Mouse (Mus musculus): ENCODE measurements around the gene Fam114a2. TPM values are rescaled to one million over a fixed set of nuclear protein-coding genes. Genes with fewer than 3 reads are reported as not detected.

The Fam114a2 gene
- polyA plus RNA-seq, 1 experiment from 2014 or later = 72.0 TPM

GRCm38 (mm10) chr11:57470056-57470455, 48.4 kb downstream of the Fam114a2 start:
- no peaks in the 10 kb centered on the region for H3K4me1 ChIP-seq
- no peak overlapping the region for H3K4me3 ChIP-seq (replicated peaks)
- no peak for ATAC-seq (ENCODE audit: insufficient read depth, low FRiP score, low read depth)
- no peak overlapping the region for H3K9ac ChIP-seq
- no peak overlapping the region for H3K4me2 ChIP-seq
- WGBS = 44% methylated on average over 6 of the region's 6 CpGs
- no peaks in the 10 kb centered on the region for H3K36me3 ChIP-seq
- no peaks in the 10 kb centered on the region for H3K27me3 ChIP-seq (replicated peaks)
- H3K27ac ChIP-seq = no peak overlapping the region
- H3K9me3 ChIP-seq = no peaks in the 10 kb centered on the region

GRCm38 (mm10) chr11:57468706-57469105, 49.7 kb downstream of the Fam114a2 start:
- WGBS = 67% methylated on average over 4 of the region's 4 CpGs
- no peaks in the 10 kb centered on the region for H3K36me3 ChIP-seq
- no peak overlapping the region for H3K4me3 ChIP-seq (replicated peaks)
- no peaks in the 10 kb centered on the region for H3K4me1 ChIP-seq
- no peak overlapping the region for H3K9ac ChIP-seq
- no peaks in the 10 kb centered on the region for H3K9me3 ChIP-seq
- no peak overlapping the region for H3K4me2 ChIP-seq
- no peak for ATAC-seq (ENCODE audit: insufficient read depth, low FRiP score, low read depth)
- H3K27me3 ChIP-seq (replicated peaks) = no peaks in the 10 kb centered on the region
- H3K27ac ChIP-seq = no peak overlapping the region

GRCm38 (mm10) chr11:57467159-57468110, 51.0 kb downstream of the Fam114a2 start:
- Histone ChIP-seq H3K9ac (no peak overlapping the region), H3K36me3 (no peaks in the 10 kb centered on the region), H3K4me3 (replicated peaks) (no peak overlapping the region), H3K9me3 (no peaks in the 10 kb centered on the region), H3K4me2 (no peak overlapping the region), H3K27me3 (replicated peaks) (no peaks in the 10 kb centered on the region), H3K27ac (no peak overlapping the region), H3K4me1 (no peaks in the 10 kb centered on the region)
- no peak for ATAC-seq (ENCODE audit: insufficient read depth, low FRiP score, low read depth)
- 57% methylated on average over 23 of the region's 23 CpGs for WGBS

- no peak for ATAC-seq (ENCODE audit: insufficient read depth, low FRiP score, low read depth)
- Histone ChIP-seq H3K4me3 (replicated peaks) (no peak overlapping the region), H3K4me1 (no peaks in the 10 kb centered on the region), H3K4me2 (no peak overlapping the region), H3K27me3 (replicated peaks) (no peaks in the 10 kb centered on the region), H3K36me3 (no peaks in the 10 kb centered on the region), H3K9ac (no peak overlapping the region), H3K9me3 (no peaks in the 10 kb centered on the region), H3K27ac (no peak overlapping the region)
- WGBS = 74% methylated on average over 3 of the region's 3 CpGs
Measured at GRCm38 (mm10) chr11:57465844-57466243, 52.6 kb downstream of the Fam114a2 start.

- H3K4me3 ChIP-seq (replicated peaks) = no peak overlapping the region
- ATAC-seq (ENCODE audit: insufficient read depth, low FRiP score, low read depth) = no peak
- 52% methylated on average over 8 of the region's 8 CpGs for WGBS
- H3K4me2 ChIP-seq = no peak overlapping the region
- H3K27ac ChIP-seq = no peak overlapping the region
- no peak overlapping the region for H3K9ac ChIP-seq
- no peaks in the 10 kb centered on the region for H3K9me3 ChIP-seq
- H3K4me1 ChIP-seq = no peaks in the 10 kb centered on the region
- no peaks in the 10 kb centered on the region for H3K27me3 ChIP-seq (replicated peaks)
- H3K36me3 ChIP-seq = no peaks in the 10 kb centered on the region
Measured at GRCm38 (mm10) chr11:57465025-57465424, 53.4 kb downstream of the Fam114a2 start.

DNA sequence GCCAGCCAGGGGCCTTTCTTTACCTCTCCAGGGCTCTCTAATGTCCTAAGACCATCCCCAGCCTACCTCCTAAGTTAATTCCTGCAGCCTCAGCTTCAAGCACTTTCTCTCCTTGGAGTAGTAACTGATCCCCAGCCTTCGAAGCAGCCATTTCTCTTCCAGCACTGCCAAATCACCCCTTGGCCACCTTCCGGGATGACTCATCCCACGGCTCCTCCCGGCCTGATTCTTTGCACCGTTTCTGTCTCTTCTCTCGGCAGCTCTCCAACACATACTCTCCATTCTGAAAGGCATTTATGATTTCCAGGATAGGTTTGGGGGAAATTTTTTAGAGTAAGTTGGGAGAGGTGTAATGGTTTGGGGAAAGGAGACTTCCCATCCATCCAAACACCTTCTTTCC, 58.7 kb downstream of the Fam114a2 start:
- ATAC-seq (ENCODE audit: insufficient read depth, low FRiP score, low read depth) = no peak
- WGBS = 60% methylated on average over 6 of the region's 6 CpGs
- H3K27me3 ChIP-seq (replicated peaks) = no peaks in the 10 kb centered on the region

GRCm38 (mm10) chr11:57454421-57454820, 64.0 kb downstream of the Fam114a2 start:
- no peak overlapping the region for H3K4me2 ChIP-seq
- no peaks in the 10 kb centered on the region for H3K9me3 ChIP-seq
- no peak for ATAC-seq (ENCODE audit: insufficient read depth, low FRiP score, low read depth)
- H3K27me3 ChIP-seq (replicated peaks) = no peaks in the 10 kb centered on the region
- no peaks in the 10 kb centered on the region for H3K4me1 ChIP-seq
- H3K4me3 ChIP-seq (replicated peaks) = no peak overlapping the region
- no peak overlapping the region for H3K9ac ChIP-seq
- no peaks in the 10 kb centered on the region for H3K36me3 ChIP-seq
- no peak overlapping the region for H3K27ac ChIP-seq
- WGBS = 37% methylated on average over 5 of the region's 5 CpGs

More for the DNA sequence above, 58.7 kb downstream of the Fam114a2 start:
- H3K36me3 ChIP-seq = no peaks in the 10 kb centered on the region
- no peak overlapping the region for H3K9ac ChIP-seq
- no peak overlapping the region for H3K27ac ChIP-seq
- H3K4me1 ChIP-seq = no peaks in the 10 kb centered on the region
- H3K4me3 ChIP-seq (replicated peaks) = no peak overlapping the region
- H3K4me2 ChIP-seq = no peak overlapping the region
- H3K9me3 ChIP-seq = no peaks in the 10 kb centered on the region

DNA sequence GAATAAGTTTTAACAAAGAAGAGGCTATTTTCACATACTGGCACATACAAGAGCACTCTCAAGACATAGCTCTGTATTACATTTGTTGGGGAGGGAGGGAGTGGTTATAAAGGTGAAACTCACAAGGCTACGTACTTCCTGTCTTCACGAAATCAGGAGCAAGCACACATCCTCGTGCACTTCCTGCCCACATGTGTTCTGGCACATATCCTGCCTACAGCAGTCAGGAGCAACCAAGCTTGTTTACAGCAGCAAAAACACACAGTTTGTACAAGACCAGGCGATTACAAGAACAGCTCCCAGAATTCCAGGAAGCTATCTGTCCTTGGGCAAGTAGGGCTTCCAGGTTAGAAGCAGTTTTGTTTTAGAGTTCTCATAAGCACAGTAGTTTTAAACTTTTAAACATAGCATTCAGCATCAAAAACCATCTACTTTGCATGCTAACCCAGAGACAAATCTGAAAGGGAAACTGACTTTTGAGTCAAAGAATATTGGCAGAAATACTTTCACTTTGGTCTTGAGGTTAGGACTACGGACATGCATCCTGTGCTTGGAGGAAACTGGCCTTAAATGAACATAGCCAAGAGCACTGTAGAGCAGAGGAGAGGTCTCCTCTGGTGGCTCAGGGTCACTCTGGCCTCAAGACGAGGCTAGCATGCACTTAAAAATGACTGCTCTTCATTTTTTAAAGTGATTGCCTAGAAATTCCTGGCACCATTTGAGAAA, 73.0 kb downstream of the Fam114a2 start:
- Histone ChIP-seq H3K27ac (no peak overlapping the region), H3K9me3 (no peaks in the 10 kb centered on the region), H3K36me3 (no peaks in the 10 kb centered on the region), H3K4me2 (no peak overlapping the region), H3K27me3 (replicated peaks) (no peaks in the 10 kb centered on the region), H3K4me1 (no peaks in the 10 kb centered on the region), H3K9ac (no peak overlapping the region), H3K4me3 (replicated peaks) (no peak overlapping the region)
- no peak for ATAC-seq (ENCODE audit: insufficient read depth, low FRiP score, low read depth)
- WGBS = 45% methylated on average over 6 of the region's 6 CpGs

DNA sequence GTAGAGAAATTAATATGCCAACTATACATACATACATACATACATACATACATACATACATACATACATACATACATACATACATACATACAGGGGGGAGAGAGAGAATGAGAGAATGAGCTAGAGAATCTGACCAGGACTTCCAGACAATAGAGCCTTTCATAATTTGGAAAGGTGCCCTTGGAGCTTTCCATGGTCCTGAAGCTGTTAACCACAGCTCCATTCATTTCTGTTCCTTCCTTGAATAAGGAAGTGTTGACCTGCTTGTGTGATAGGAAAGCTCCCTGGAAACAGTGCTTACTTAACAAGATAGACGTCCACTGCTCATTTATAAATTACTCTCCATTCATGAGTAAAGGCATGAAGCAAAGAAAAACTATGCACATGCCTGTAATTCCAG, 84.3 kb downstream of the Fam114a2 start:
- ATAC-seq (ENCODE audit: insufficient read depth, low FRiP score, low read depth) = no peak
- Histone ChIP-seq H3K36me3 (no peaks in the 10 kb centered on the region), H3K4me2 (no peak overlapping the region), H3K4me1 (no peaks in the 10 kb centered on the region), H3K27me3 (replicated peaks) (no peaks in the 10 kb centered on the region), H3K9me3 (no peaks in the 10 kb centered on the region), H3K4me3 (replicated peaks) (no peak overlapping the region), H3K27ac (no peak overlapping the region), H3K9ac (no peak overlapping the region)
- 2% methylated on average over 1 of the region's 1 CpGs for WGBS

Other genes starting within 250 kb of the Fam114a2 start
- gene Mfap3, start within 50 bp of the Fam114a2 start, polyA plus RNA-seq (2015; fragmentation: Nextera tagmentation; extraction: Ambion mirVana) = 37.6 and 42.7 TPM in 2 replicates
- gene Galnt10, start 126.8 kb upstream of the Fam114a2 start, polyA plus RNA-seq (2015; fragmentation: Nextera tagmentation; extraction: Ambion mirVana) = 19.8 and 20.5 TPM in 2 replicates